Mouse (Mus musculus) E14TG2a.4 (cell line): ENCODE data around the gene Slc39a3.

ENCODE experiments used
- CTCF ChIP-seq: conservative IDR thresholded peaks from 2 replicates; pipeline ENCODE4 v1.5.1; 2014; ENCODE audit warnings: low read length
- NANOG ChIP-seq: IDR thresholded peaks from 2 replicates; pipeline ENCODE4 v1.6.1; 2014; ENCODE audit warnings: borderline replicate concordance, low read length, mixed read lengths

DNA sequence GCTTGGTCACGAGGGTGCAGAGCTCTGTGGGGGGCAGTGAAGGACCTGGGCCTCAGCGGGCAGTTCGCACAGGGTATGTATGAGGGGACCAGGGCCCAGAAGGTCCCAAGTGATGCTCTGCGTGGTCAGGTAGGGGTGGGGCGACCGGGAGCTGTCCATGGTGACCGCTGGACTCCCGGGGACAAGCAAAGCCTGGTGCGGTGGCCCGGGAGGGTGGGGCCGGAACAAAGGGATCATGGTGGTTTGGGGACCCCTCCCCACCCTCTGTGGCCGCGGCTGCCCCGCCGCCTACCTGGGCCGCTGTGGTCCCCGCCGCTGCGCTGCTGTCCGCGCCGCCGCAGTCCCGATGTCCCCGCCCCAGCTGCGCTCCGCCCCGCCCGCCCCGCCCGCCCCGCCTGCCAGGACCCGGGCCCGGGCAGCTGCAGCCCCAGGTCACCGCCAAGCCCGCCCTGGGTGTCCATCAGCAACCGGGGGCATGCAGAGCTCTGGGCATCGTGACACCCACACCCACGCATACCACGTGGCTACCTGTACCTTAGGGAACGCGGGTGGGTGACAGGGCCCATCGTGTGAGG is 12.1 kb downstream of the Slc39a3 start:
- TF ChIP-seq NANOG (no peak), CTCF (no peak)
